Mouse (Mus musculus) spleen, adult 2 months (tissue): Measurements from ENCODE around the gene 4930539E08Rik.

Experiments used
- CTCF ChIP-seq: fragments of 200-500 bp; IDR thresholded peaks from 2 replicates; pipeline ENCODE4 v1.5.1; 2011; ENCODE audit warnings: mild to moderate bottlenecking, inconsistent platforms; ENCODE audit not compliant: insufficient read depth, insufficient read length, insufficient replicate concordance; ENCODE audit errors: extremely low read depth
- POLR2A ChIP-seq: fragments of 200-500 bp; IDR thresholded peaks from 2 replicates; pipeline ENCODE4 v1.6.1; 2011; ENCODE audit warnings: low read depth, low read length, inconsistent platforms

DNA sequence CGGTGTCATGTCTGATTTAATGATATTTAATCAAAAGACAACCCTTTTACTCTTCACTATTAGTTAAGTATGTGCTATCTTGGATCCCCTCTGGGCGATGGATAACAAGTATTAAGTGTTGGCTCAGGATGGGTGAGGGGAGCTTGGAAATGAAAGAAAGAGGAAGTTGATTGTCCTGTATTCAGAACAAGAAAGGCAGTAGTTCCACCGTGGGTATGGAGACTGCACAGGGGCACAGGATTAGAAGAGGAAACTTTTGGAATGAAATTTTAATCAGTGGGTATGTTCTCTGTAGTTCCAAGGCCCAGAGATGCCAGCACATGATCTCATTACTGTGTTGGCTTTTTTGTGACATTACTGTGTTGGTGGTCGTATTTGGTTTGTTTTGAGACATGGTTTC lies 35.6 kb upstream of the 4930539E08Rik start:
- TF ChIP-seq CTCF (no peak), POLR2A (no peak)
